Mouse (Mus musculus) stomach, postnatal 0 days (tissue): ENCODE measurements around the gene Dot1l. TPM values are rescaled to one million over a fixed set of nuclear protein-coding genes. Genes with fewer than 3 reads are reported as not detected.

Source experiments
- ATAC-seq: fragments of 200-750 bp; cut with Nextera tagmentation; 2 replicates; pipeline ENCODE4 v1.8.0; 2017; ENCODE audit not compliant: low FRiP score, low TSS enrichment
- DNase-seq: peaks from one replicate; pipeline ENCODE4 v3.0.0-alpha.2; 2016; ENCODE audit warnings: low spot score
- H3K27ac ChIP-seq: fragments of 300-500 bp; sonication (generic); replicated peaks from 2 replicates; pipeline ENCODE4 v1.5.1; 2014; ENCODE audit warnings: mild to moderate bottlenecking, control low read depth
- H3K27me3 ChIP-seq: fragments of 300-500 bp; sonication (generic); 2 replicates; pipeline ENCODE4 v1.6.1; 2014; ENCODE audit warnings: low read length; ENCODE audit not compliant: control insufficient read depth, insufficient read depth
- H3K36me3 ChIP-seq: fragments of 300-500 bp; sonication (generic); 2 replicates; pipeline ENCODE4 v1.6.1; 2014; ENCODE audit warnings: low read length, mixed read lengths; ENCODE audit not compliant: control insufficient read depth, insufficient read depth
- H3K4me1 ChIP-seq: fragments of 300-500 bp; sonication (generic); replicated peaks from 2 replicates; pipeline ENCODE4 v1.6.1; 2014; ENCODE audit warnings: antibody characterized with exemption; ENCODE audit not compliant: control insufficient read depth, insufficient read depth
- H3K4me2 ChIP-seq: fragments of 300-500 bp; sonication (generic); replicated peaks from 2 replicates; pipeline ENCODE4 v1.6.1; 2014; ENCODE audit warnings: low read depth, mild to moderate bottlenecking, control low read depth, moderate library complexity
- H3K4me3 ChIP-seq: fragments of 300-500 bp; sonication (generic); 2 replicates; pipeline ENCODE4 v1.5.1; 2014; ENCODE audit warnings: low read depth, low read length, control low read depth
- H3K9ac ChIP-seq: fragments of 300-500 bp; sonication (generic); 2 replicates; pipeline ENCODE4 v1.6.1; 2014; ENCODE audit warnings: mild to moderate bottlenecking, low read length, control low read depth, mixed read lengths
- H3K9me3 ChIP-seq: fragments of 300-500 bp; sonication (generic); 2 replicates; pipeline ENCODE4 v1.6.1; 2016; ENCODE audit warnings: low read length; ENCODE audit not compliant: control insufficient read depth
- CTCF ChIP-seq: IDR thresholded peaks from 2 replicates; pipeline ENCODE4 v1.5.1; 2016; ENCODE audit warnings: antibody characterized with exemption, low read depth, mild to moderate bottlenecking, moderate library complexity
- EP300 ChIP-seq: optimal IDR thresholded peaks from 2 replicates; pipeline ENCODE3; 2016; ENCODE audit warnings: antibody characterized with exemption
- WGBS: fragments of 180-500 bp; shearing (Covaris S2); extraction: QIAGEN DNeasy Blood & Tissue Kit; methylation state at CpG from one replicate; pipeline ENCODE4 v1.1.7; 2014; 5-methylcytosine and 5-hydroxymethylcytosine counted together
- polyA plus RNA-seq: library from polyadenylated mRNA; unstranded; fragments of >200 nt; fragmentation: Nextera tagmentation; extraction: Ambion mirVana; gene quantifications from 2 replicates; pipeline ENCODE4 v1.2.1, GENCODE M21; 2015

Gene Dot1l
- polyA plus RNA-seq, 1 experiment from 2014 or later: 5.4 TPM

DNA sequence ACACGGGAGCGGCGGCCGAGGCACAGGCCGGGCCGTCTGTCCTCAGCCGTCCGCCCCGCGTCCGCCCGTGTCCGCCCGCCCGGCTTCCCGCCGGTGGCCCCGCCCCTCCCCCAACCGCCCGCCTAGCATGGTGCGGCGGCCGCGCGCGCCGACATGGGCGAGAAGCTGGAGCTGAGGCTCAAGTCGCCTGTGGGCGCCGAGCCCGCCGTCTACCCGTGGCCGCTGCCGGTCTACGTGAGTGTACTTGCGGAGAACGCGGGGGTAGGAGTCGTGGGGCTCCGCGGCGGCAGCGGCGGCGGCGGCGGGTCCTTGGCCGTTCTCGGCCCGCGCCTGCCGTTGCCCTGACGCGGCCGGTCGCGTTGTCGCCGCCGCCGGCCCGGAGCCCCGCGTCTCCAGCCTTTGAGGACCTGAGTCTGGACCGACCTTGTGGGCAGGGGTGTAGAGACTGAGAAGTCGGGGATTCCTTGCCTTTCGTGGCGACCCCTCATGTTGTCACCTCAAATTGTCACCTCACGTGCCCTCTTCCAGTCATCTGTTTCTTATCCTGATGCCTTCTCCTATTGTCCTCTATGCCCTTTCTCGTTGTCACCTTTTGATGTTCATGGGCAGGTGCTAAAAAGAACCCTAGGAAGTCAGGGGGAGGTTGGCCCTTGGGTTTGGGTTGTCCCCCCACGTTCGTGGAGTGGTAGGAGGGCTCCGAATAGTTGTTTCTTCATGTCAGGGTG lies 447 bp downstream of the Dot1l start:
- no peaks in the 10 kb centered on the region for H3K9me3 ChIP-seq
- DNase-seq (no peak), ATAC-seq (no peak)
- H3K4me1 ChIP-seq: peaks cover 13% of the 10 kb centered on the region
- H3K4me3 ChIP-seq: peak overlapping the region; percentile 93
- TF ChIP-seq CTCF (no peak), EP300 (no peak)
- under 1% methylated on average over 36 of the region's 75 CpGs for WGBS
- no peaks in the 10 kb centered on the region for H3K27me3 ChIP-seq
- H3K9ac ChIP-seq: peak overlapping the region; percentile 92
- peak overlapping the region; percentile 88 for H3K4me2 ChIP-seq
- H3K36me3 ChIP-seq: no peaks in the 10 kb centered on the region
- H3K27ac ChIP-seq: peak overlapping the region; percentile 87

DNA sequence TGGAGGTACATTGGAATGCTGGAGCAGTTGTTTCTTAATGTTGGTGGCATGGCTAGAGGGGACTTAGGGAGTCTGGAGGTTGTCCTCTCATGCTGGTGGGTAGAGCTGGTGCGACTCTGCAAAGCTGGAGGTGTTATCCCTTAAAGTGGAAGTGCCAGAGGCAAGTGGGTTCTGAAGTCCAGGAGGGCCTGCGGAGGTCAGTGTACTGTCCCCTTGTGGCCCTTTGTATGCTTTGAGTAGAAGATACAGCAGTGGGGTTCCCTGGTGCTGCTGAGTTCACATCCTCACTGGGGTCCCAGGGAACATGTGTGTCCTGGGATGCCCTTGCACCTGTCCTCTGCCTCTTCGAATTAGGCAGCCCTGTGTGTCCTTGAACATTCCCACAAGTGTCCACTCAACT lies 1.1 kb downstream of the Dot1l start:
- H3K36me3 ChIP-seq: no peaks in the 10 kb centered on the region
- DNase-seq (no peak), ATAC-seq (no peak)
- no peaks in the 10 kb centered on the region for H3K9me3 ChIP-seq
- TF ChIP-seq CTCF: peak; percentile 37
- no peak for TF ChIP-seq EP300
- H3K27me3 ChIP-seq: no peaks in the 10 kb centered on the region
- H3K9ac ChIP-seq: peak overlapping the region; percentile 92
- H3K4me1 ChIP-seq: peaks cover 13% of the 10 kb centered on the region
- 26% methylated on average over 3 of the region's 3 CpGs for WGBS
- H3K4me3 ChIP-seq: peak overlapping the region; percentile 93
- peak overlapping the region; percentile 88 for H3K4me2 ChIP-seq
- peak overlapping the region; percentile 87; the same call in 1 of the 2 replicates for H3K27ac ChIP-seq

DNA sequence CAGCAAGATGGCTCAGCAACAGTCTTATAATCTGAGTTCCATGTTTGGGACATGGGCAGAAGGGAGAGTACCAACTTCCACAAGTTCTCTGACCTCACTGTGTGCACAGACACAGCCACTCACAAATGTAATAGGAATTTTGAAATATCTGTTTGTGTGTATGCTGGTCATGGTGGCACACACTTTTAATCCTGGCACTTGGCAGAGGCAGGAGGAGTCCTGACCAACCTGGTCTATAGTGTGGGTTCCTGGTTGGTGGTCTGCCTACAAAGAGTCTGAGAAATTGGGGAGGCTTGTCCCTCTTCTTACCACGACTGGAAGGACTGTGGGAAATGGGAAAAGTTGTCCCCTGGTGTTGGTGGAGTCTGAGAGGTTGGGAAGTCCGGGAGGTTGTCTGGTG lies 1.5 kb downstream of the Dot1l start:
- DNase-seq (no peak), ATAC-seq (no peak)
- peak overlapping the region; percentile 88 for H3K4me2 ChIP-seq
- peak overlapping the region; percentile 92; the same call in 1 of the 2 replicates for H3K9ac ChIP-seq
- H3K36me3 ChIP-seq: no peaks in the 10 kb centered on the region
- no peaks in the 10 kb centered on the region for H3K27me3 ChIP-seq
- H3K4me3 ChIP-seq: peak overlapping the region; percentile 93
- TF ChIP-seq EP300 (no peak), CTCF (no peak)
- no peak overlapping the region for H3K27ac ChIP-seq
- H3K9me3 ChIP-seq: no peaks in the 10 kb centered on the region
- WGBS: 41% methylated on average over 2 of the region's 2 CpGs
- peaks cover 13% of the 10 kb centered on the region for H3K4me1 ChIP-seq

DNA sequence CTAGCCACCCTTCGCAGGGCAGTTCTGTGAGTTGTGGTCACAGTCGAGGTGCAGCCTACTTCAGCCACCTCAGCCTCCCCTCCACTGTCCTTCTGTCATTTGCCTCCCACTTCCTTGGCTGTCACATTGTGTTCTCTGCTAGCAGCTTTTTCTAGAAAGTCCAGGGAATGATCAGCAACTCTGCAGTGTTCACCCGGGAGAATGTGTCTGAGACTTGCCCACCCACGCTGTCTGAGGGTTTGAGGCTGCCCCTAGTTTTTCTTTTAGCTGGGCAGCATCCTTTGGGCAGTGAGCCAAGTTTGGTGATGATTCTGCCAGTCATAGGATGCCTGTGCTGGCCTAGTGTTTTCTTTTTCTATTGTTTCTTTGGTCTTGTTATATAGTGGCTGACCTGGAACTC lies 2.0 kb downstream of the Dot1l start:
- no peak for DNase-seq
- Histone ChIP-seq H3K9me3 (no peaks in the 10 kb centered on the region), H3K4me2 (peak overlapping the region; percentile 88; the same call in 1 of the 2 replicates), H3K27ac (no peak overlapping the region), H3K36me3 (no peaks in the 10 kb centered on the region), H3K27me3 (no peaks in the 10 kb centered on the region), H3K4me3 (no peak overlapping the region), H3K4me1 (peaks cover 10% of the 10 kb centered on the region), H3K9ac (no peak overlapping the region)
- 52% methylated on average over 4 of the region's 4 CpGs for WGBS
- no peak for ATAC-seq
- TF ChIP-seq EP300 (no peak), CTCF (no peak)

DNA sequence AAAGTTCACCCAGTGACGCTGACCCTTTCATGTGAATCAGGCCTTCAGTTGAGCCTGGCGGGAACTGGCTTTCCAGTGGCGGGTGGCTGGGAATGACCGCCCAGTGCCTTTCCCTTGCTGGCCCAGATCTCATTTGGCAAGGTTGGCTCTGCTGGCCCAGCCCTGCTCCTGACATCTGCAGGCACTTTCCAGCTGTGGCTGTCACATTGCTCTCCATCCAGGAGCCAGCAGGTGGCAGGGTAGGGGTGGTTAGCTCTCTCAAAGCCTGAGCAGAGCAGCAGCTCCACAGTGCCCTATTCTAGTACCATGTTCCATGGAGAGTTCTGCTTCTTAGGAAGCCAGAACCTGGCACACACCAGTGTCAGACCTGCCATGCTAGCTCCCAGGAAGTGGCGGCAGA lies 2.7 kb downstream of the Dot1l start:
- no peak overlapping the region for H3K4me2 ChIP-seq
- peak; percentile 85 for DNase-seq
- peak; percentile 54 for ATAC-seq

DNA sequence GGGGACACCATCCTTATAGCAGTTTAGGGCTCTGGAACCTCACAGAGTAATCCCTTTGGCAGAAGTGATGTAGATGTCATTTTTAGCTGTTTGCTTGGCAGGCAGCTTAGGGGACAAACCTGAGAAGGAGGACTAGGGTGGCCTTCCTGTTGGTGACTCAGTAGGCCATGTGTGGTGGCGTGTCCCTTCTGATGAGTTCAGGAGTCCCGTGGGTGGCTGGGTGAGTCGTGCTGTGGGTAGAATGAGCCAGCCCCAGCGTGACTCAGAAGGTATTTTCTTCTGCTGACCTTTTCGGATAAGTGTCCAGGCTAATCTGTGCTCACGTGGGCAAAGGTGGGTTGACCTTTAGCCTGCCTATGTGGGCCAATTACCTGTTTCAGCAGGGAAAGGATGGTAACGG lies 3.6 kb downstream of the Dot1l start:
- 59% methylated on average over 7 of the region's 7 CpGs for WGBS
- TF ChIP-seq EP300: no peak
- no peak for TF ChIP-seq CTCF
- Histone ChIP-seq H3K4me3 (no peak overlapping the region), H3K36me3 (no peaks in the 10 kb centered on the region), H3K27ac (no peak overlapping the region), H3K4me2 (no peak overlapping the region), H3K9ac (no peak overlapping the region), H3K4me1 (peaks cover 7% of the 10 kb centered on the region), H3K27me3 (no peaks in the 10 kb centered on the region), H3K9me3 (no peaks in the 10 kb centered on the region)
- ATAC-seq (no peak; the same call in 1 of the 2 replicates), DNase-seq (peak; percentile 45)

More for the DNA sequence above, 2.7 kb downstream of the Dot1l start:
- WGBS: 24% methylated on average over 5 of the region's 5 CpGs
- peak; percentile 82 for TF ChIP-seq CTCF
- no peak for TF ChIP-seq EP300
- peaks cover 7% of the 10 kb centered on the region for H3K4me1 ChIP-seq
- no peaks in the 10 kb centered on the region for H3K27me3 ChIP-seq
- H3K27ac ChIP-seq: no peak overlapping the region; the same call in 1 of the 2 replicates
- H3K9ac ChIP-seq: no peak overlapping the region; the same call in 1 of the 2 replicates
- no peaks in the 10 kb centered on the region for H3K36me3 ChIP-seq
- no peaks in the 10 kb centered on the region for H3K9me3 ChIP-seq
- H3K4me3 ChIP-seq: no peak overlapping the region
